Mouse (Mus musculus) skeletal muscle tissue, adult 2 months (tissue): ENCODE measurements at regions not wholly inside any gene's neighbourhood (a gene's known extent, or its start where the extent isn't known, plus 50 kb on each side); places are given as distances from the start of the nearest gene placed in this dataset.

ENCODE experiments used
- DNase-seq: peaks from one replicate; pipeline ENCODE4 v3.0.0-alpha.2; 2012; ENCODE audit warnings: low read depth, low spot score

DNA sequence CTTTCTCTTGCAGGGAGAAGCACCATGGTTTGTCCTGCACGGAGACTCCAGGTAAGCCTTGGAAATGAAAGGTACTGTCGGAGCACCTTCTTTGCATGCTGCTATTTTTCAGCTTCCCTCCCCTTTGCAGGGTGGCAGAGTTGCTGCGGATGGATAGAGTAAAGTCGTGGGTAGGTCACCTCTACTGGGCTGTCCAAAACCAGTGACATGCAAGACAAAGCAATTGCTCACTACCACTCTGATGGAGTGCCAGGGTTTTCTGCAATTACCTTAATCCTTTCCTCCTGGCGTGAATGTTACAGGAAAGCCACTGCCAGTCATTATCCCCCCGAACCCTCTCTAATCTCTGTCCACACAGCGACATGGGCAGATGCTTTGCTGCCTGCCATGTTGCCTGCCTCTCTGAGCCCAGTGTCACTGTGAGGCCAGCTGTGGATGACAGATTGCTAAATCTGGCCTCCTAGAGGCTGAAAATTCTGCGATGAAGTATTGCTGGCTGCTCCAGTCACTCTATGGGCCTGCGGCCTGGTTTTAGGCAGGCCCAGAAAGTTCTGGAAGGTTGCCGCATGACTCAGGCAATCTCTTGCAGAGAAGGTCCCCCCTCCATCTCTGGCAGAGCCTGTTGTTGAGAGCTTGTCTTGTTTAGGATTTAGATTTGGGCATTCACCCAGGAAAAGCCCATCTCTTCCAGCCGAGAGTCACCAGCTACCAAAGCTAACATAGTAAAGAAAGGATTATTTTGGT is 54.1 kb upstream of the Sod3 start:
- peak; percentile 76 for DNase-seq

DNA sequence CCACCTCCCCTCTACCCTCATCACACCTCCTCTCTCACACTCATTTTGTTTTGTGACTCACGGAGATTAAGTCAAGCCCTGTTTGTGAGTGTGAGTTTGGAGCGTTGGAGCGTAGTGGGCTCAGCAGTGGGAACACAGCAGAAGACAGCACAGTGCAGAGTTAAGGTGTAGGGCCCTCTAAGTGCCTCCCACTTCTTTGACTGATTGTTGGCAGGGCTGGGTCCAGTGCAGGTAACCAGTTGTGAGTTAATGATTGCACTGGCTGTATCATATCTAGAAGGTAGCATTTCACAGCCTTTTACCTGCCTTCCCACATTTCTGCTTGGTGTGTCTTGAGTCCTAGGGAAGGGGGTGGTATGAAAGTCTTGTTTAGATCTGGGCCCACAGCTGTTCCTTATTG is 67.3 kb upstream of the Sod3 start:
- no peak for DNase-seq

- DNase-seq, result no peak
Observed at GRCm38 (mm10) chr5:52294466-52294865, 69.1 kb upstream of the Sod3 start.

GRCm38 (mm10) chr5:52288319-52288718 is 75.3 kb upstream of the Sod3 start:
- DNase-seq, result no peak

DNA sequence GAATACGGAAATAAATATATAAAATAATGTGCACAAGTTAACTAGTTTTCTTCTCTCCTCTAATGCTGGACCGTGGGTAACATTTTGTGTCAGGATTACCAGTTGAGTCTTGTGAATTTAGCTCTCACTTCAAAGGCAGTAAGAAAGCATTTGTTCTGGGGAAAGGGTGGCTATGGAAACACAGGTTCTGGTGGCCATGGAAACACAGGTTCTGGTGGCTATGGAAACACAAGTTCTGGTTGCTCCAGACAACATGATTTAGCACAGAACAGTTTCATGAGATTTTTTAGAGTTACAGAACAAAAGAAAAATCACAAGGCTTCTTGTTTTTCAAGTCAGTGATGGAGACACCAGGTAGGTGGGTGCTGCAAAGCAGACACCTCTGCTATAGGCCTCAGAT is 82.7 kb upstream of the Sod3 start:
- DNase-seq, result no peak

GRCm38 (mm10) chr5:52278111-52278510 is 85.5 kb upstream of the Sod3 start:
- DNase-seq, result no peak

- DNase-seq, result no peak
Observed at GRCm38 (mm10) chr5:52263214-52263613, 72.9 kb upstream of the Dhx15 start.

- no peak for DNase-seq
Observed at GRCm38 (mm10) chr5:52258075-52258474, 67.8 kb upstream of the Dhx15 start.

DNA sequence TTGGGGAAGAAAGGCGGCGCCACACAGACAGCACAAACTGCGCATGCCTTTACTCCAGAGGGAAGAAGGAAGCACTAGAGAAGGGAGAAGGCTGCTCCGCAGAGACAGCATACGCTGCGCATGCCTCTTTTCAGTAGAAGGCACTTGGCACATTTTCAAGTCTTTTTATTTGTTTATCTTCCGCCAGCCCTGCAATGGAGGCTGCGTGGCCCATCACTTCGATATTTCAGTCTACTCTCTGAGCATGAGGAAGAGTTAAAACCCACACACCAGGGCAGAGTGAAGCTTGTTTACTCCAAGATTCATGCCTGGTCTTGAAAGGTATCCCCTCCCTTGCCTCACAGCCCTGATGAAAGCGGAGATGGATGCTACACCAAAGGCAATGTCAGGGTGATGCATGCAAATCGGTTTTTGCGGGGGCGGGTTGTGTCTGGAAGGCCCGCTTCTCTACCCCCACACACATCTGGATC is 64.3 kb upstream of the Dhx15 start:
- DNase-seq, result no peak

DNA sequence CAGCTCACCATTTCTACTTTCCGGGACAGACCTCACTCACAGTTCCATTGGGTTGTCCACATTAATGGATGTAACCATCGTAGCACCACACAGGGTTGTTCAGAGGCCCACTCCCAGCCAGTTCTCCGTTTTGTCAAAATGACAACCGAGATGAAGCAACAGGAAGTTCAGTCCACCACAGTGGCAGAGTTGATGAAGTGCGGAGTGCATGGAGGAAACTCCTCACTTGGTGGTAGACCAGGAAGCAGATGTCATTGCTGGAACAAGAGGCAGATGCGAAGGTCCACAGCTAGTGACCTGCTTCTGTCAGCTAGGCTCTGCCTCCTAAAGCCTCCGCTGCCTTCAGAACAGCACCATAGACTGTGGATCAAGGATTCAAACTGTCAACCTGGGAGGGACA is 59.5 kb upstream of the Dhx15 start:
- DNase-seq, result no peak

DNA sequence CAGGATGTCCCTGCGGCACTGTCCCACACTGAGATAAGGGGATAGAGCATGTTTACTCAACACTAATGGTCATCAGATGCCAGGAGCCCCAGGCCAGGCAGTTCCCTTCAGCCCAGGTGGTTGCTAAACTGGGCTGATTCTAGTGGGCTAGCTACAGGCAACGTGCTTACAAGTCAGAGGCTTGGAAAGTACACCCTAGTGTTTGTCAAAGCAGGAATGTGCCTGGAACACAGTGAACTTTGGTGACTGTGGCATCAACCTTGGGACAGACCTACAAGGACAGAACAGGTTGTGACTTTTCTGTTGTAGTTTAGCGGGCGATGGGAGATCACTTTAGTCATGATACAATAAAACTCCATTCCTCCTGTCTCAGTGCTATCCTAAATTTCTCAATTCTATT is 53.6 kb upstream of the Dhx15 start:
- no peak for DNase-seq

- DNase-seq, result no peak
Observed at GRCm38 (mm10) chr5:52242414-52242813, 52.1 kb upstream of the Dhx15 start.

GRCm38 (mm10) chr5:52240540-52240939 is 50.2 kb upstream of the Dhx15 start:
- DNase-seq, result no peak
